Mouse (Mus musculus) gastrocnemius, postnatal 4 days (tissue): ENCODE data around the gene Dusp5. TPM values are rescaled to one million over a fixed set of nuclear protein-coding genes. Genes with fewer than 3 reads are reported as not detected.
"Not testable (repeated sequence)": the region's sequence is repeated elsewhere in the genome, so short reads cannot be mapped to it uniquely, and the experiment has no call there.

Experiments used
- DNase-seq, 2 experiments: peaks; one replicate each; pipeline ENCODE4 v3.0.0; 2021 to 2022; ENCODE audit warnings: low spot score in 2 of 2, mixed read lengths in 2 of 2
- total RNA-seq, 2 experiments: library from RNA; stranded (reverse); gene quantifications; 2 replicates each; pipeline ENCODE4 v1.2.3; 2021

The Dusp5 gene
- total RNA-seq, 2 experiments from 2014 or later = 1.2 to 1.4 TPM

DNA sequence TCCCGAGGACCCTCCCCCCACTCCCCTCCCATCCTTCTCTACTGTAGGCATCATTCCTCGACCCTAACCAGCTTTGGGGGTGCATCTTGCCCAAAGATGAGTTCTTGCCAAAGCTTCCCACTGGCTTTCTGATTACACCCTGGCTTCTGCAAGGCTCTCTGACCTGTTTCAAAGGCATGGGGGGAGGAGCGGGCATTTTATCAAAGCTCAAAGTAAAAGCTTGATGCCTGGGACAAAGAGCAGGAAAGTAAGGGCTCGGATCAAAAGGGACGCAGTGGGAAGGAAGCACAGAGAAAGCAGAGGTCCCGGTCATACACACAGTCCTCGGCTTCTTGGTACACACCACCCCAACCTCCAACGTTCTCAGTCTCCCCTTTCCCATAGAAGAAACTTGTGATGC, 45.2 kb downstream of the Dusp5 start:
- no peak for DNase-seq

DNA sequence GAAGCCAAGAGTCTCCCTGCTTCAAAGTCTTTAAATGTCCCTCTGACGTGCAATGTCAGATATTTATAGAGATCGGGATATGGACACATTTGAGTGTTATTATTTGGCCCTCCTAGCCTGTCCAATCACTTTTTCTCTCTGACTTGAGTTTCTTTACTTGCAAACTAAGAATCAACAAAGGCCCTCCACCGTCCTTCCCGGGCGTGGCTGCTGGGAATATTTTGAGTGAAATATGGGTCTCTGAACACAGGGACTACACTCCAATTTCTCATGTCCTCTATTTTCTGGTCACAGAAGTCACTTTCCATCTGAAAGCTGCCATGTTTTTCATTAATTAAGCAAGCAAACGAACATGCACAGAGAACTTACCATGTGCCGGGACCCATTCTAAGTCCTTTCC, 45.6 kb downstream of the Dusp5 start:
- no peak for DNase-seq

DNA sequence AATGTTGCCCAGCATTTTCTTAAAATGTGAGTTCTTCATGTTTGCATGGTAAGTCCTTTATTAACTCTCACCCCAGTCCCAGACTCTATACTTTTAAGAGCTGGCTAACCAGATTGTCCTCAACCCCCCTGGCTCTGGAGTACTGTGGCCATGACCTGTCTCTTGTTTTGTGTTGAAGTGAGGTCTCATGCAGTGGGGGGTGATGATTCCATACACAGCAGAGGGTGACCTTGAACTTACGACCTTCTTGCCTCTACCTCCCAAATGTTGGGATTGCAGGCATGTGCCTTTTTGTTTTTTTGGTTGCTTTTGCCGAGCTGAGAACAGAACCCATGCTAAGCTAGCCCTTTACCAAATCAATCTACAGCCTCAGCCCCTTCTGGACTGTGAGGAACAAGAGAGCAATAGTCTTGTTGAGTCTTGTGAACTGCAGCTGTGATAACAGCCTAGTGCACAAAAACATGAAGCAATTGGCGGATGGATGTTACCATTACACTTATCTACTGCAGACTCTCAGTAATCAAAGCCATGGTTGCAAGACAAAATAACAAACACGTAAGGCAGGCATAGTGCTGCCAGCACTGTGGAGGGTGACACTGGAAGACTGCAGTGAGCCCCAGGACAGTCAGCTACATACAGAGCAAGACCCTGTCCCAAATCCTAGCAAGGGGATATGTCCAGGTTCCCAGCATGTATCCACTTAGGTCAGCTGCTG, 46.5 kb downstream of the Dusp5 start:
- no peak for DNase-seq

DNA sequence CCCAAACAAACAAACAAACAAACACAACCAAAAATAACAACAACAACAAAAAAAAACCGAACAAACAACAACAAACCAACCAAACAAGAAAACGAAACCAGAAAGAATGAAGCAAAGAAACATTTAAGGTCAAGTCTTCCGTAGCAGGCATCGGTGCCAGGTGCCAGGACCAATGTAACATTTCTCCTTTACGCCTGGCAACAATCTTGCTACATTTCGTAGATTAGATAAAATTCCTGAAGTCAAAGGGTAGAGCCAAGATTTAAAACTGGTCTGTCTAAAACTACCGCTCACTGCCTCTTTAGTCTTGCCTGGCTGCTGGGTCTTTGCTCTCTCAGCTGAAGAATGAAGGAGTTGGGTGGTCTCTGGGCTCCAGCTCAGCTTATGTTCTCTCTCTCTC, 47.2 kb downstream of the Dusp5 start:
- DNase-seq = no peak

DNA sequence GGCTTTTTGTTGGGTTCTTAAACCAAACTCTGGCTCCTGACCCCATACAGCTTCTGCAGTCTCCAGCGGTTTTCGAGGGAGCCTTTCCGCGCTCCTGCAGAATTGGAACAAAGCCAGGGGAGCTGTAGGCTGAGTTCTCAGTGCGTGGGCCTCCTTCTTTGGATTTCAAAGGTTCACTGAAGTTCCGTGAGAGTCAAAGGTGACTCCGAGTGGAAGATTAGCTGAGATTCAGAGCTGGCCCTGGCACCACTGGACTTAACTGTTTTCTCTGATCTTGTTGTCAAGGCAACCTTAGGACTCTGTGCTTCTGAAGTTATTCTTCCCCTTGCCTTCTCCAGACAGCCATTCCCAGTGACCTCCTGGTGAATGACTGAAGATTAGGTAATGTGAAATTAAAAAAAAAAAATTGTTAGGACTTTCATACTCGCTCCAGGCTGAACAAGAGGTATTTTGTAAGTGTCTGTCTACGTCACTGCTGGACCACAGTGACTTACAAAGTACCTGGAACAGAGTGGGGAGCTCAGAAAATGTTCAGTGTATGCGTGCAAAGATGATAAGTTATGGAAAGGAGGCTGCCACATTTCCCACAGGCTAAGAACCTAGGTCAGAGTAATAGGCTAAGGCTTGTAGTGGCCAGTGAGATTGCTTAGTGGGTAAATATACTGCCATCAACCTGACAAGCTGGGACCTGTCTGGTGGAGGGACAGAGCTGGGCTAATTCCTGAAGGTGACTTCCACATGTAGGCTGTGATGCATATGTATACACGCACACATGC, 48.3 kb downstream of the Dusp5 start:
- no peak for DNase-seq

DNA sequence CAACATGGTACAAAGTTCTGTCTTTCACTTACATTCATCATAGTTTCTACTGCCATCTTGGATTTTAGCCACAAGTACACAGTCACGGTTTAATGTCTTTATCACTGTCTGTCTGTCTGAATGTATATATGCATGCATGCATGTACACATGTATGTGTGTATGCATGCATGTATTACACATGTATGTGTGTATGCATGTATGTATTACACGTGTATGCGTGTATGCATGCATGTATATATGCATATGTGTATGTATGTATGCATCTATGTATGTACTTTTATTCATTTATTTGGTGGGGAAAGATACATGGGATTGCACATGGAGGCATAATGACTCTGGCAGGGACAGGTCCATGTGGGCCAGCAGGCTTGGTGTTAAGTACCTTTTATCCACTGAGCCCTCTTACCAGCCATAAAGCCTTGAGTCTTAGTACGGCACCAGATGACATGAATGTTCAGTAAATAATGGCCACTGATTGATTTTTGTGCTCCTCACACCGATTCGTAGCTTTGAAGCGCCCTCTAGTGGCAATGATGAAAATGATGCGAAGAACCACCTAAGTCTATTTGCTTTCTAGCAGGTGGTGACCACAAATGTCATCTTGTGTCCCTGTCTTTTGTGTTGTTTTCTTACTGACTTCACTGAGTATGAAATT, 49.8 kb downstream of the Dusp5 start:
- peak in 1 of 2 experiments; percentile 58 for DNase-seq

DNA sequence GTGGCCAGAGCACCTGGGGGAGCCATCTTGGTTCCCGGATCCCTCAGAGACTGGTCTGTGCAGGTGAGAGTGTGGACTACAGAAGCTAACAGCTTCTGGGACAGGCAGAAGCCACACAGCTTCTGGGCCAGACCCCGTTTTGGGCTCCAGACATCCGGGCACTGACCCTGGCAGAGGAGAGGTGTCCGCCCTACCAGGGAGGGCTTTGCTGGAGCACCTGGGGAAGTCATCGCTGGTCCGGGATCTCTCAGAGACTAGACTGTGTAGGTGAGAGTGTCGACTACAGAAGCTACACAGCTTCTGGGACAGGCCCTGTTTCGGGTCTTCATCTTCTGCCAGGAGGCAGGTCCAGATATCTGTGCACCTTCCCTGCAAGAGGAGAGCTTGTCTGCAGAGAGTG, 51.4 kb downstream of the Dusp5 start:
- not testable (repeated sequence) for DNase-seq

DNA sequence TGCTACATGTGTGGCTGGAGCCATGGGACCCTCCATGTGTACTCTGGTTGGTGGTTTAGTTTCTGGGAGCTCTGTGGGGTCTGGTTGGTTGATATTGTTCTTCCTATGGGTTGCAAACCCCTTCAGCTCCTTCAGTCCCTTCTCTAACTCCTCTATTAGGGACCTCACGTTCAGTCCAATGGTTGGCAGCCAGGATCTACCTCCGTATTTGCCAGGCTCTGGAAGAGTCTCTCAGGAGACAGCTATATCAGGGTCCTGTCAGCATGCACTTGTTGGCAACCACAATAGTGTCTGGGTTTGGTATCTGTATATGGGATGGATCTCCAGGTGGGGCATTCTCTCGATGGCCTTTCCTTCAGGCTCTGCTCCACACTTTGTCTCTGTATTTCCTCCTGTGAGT, 58.8 kb downstream of the Dusp5 start:
- DNase-seq = not testable (repeated sequence)

DNA sequence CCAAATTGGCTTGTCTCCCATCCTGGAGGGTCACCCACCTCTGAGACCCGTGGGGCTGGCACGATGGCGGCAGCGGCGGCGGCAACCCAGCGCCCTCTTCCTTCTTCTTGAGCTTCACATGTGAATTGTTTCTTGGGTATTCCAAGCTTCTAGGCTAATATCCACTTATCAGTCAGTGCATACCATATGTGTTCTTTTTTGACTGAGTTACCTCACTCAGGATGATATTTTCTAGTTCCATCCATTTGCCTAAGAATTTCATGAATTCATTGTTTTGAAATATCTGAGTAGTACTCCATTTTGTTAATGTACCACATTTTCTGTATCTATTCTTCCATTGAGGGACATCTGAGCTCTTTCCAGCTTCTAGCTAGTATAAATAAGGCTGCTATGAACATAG, 60.1 kb downstream of the Dusp5 start, which contains the start of gene Nutf2-ps1:
TSS of gene Nutf2-ps1 (minus strand) at position 101 of the 400 bp plus-strand sequence.
- DNase-seq = not testable (repeated sequence)

Other genes with a start within 250 kb of the Dusp5 start
- 10 to 100 TPM; 27.0 to 28.4 TPM for gene Mxi1, start 218.6 kb upstream of the Dusp5 start, total RNA-seq
- gene Gm10197, start 157.3 kb upstream of the Dusp5 start, total RNA-seq = not detected
- 10 to 100 TPM; 36.6 to 42.4 TPM for gene Smndc1, start 138.5 kb upstream of the Dusp5 start, total RNA-seq
- 10 to 100 TPM; 81.5 to 91.3 TPM for gene Nutf2-ps1, start 60.0 kb downstream of the Dusp5 start, total RNA-seq
- gene Smc3, start 71.3 kb downstream of the Dusp5 start, total RNA-seq = 10 to 100 TPM; 35.8 to 42.2 TPM
- 10 to 100 TPM; 53.7 to 62.8 TPM for gene Rbm20, start 148.2 kb downstream of the Dusp5 start, total RNA-seq